ENCODE assay signal across 8 mouse cellular contexts in the genomic region with DNA sequence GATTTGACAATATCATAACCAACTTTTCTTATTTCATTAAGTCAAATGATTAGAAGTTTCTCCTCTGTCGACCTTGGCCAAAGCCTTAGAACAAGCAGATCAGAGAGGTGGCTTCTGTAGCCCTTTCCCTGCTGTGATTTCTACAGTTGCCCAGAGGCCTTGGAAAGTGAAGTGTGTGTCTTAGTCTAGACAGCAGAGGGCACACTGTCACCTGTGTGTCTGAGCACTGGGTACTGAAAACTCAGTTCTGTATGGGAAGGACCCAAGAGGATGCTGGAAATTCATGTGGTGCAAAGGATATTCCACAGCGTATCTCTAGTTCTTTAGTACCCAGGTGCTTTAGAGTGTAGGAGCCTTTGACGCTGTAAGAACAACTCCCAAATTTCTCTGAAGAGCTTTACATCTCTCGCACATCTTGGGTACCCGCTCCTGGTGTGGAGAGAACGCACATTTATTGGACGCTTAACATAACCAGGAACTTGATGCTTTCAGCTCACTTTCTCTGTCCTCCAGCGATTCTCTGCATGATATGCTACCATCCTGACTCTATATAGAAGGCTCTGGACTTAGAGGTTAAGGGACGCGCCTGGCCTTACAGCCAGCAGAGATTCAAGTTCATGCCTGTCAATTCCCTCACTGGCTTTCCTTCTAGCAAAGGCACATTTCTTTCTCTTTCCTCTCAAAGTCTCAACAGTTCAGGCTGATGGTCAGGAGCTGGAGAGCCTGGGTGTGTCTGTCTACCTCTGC.
DNase-seq lines count a peak whose midpoint lies in the region.

No protein-coding gene starts in this region.

- peak; percentile 16 for DNase-seq in A20 (ENCODE audit: low read depth, low spot score)
- DNase-seq in R1 (ENCODE audit: low read depth, low spot score): peak; percentile 41
- peak; percentile 78 for DNase-seq in embryo, embryonic 10 days (ENCODE audit: low spot score)
- DNase-seq in heart, postnatal 36 days: peak; percentile 24 to 42
- DNase-seq in left cerebral cortex, adult 18-20 months (ENCODE audit: low spot score in 2 of 2): peak; percentile 20 to 46
- peak; percentile 33 for DNase-seq in neural tube, embryonic 10.5 days (ENCODE audit: extremely low spot score, low spot score)
- DNase-seq in urinary bladder, postnatal 36 days (ENCODE audit: low spot score in 2 of 2): no peak
- DNase-seq in spleen, postnatal 36 days (ENCODE audit: low spot score in 2 of 2): no peak

- intact Hi-C loops in heart, postnatal 36 days (cut with DNase I): loop anchor here (5.0 to 10.0 kb wide), 4 partner anchors 35 to 863 kb away; a partner anchor contains a TSS

Comparison
In these comparisons a context has a peak if more than half of its experiments do, and no peak if none do; other contexts are left out.
1. DNase-seq: peak in A20 (single experiment), R1 (single experiment), embryo, embryonic 10 days (single experiment), heart, postnatal 36 days (2 of 2), left cerebral cortex, adult 18-20 months (2 of 2) and neural tube, embryonic 10.5 days (single experiment); none in urinary bladder, postnatal 36 days (0 of 2) and spleen, postnatal 36 days (0 of 2).